Mouse (Mus musculus) monocyte, adult 5-6 weeks (primary cell): ENCODE measurements at regions not wholly inside any gene's neighbourhood (a gene's known extent, or its start where the extent isn't known, plus 50 kb on each side); places are given as distances from the start of the nearest gene placed in this dataset.

Source experiments
- ATAC-seq: fragments of 153-309, 156-312 bp; replicated peaks from 2 replicates; pipeline ENCODE4 v1.8.0; 2017; ENCODE audit warnings: mild to moderate bottlenecking; ENCODE audit not compliant: low TSS enrichment, insufficient number of reproducible peaks, severe bottlenecking, poor library complexity, low FRiP score

DNA sequence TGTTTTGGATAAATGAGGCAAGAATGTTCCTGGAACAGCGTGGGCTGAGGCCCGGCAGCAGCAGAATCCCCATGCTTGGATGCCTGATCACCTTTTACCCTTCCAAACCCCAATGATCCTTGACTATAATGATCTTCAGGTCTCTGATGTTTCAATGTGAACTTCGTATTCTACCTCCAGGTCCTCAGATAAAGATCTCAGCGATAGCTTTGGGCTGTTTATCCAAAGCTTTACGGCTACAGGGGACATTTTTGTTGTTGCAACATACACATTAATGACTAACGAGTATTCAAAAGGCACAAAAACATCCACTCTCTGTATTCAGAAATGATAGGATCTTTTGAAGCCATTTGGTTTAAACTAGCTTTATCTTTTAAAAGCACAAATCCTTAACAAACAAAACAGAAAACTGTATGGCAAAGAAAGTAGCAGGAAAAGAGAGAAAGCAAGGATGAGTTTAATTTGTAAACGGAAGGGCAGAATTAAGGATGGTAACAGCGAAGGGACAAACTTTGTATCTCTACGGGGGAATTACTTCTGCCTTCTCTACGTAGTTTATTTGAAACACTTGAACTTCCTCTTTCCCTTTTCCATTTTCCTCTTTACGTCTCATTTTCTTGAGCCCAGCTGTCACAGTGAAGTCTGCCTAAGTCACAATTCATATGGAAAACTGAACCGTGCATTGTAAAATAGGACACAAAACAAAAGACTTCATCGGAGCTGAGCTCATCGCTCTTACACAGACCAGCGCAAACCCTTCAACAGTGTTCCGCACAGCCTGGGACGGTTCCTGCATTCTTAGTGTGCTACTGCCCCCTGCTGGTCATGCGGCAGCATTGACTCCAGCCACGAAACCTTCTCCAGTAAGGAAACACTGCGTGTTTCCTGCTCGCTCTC is 145.4 kb upstream of the Ccdc54 start:
- ATAC-seq, result peak; percentile 77

DNA sequence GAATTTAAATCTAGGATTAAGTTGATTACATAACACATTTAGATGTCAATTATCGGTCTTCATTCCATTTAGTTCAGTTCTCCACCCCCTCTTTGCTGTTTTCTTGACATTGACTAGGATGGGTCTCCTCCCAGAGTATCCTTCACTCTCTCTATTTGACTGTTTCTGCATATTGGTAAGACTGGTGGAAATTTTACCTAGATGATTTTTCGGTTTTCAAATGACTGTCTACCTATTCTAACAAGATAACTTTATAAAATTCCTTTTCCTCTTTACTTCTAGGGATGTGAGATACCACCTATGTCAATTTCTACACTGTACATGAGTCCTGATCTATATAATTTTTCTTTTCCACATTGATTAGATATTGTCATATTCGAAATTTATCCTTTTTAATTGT is 142.4 kb upstream of the Ccdc54 start:
- no peak for ATAC-seq

DNA sequence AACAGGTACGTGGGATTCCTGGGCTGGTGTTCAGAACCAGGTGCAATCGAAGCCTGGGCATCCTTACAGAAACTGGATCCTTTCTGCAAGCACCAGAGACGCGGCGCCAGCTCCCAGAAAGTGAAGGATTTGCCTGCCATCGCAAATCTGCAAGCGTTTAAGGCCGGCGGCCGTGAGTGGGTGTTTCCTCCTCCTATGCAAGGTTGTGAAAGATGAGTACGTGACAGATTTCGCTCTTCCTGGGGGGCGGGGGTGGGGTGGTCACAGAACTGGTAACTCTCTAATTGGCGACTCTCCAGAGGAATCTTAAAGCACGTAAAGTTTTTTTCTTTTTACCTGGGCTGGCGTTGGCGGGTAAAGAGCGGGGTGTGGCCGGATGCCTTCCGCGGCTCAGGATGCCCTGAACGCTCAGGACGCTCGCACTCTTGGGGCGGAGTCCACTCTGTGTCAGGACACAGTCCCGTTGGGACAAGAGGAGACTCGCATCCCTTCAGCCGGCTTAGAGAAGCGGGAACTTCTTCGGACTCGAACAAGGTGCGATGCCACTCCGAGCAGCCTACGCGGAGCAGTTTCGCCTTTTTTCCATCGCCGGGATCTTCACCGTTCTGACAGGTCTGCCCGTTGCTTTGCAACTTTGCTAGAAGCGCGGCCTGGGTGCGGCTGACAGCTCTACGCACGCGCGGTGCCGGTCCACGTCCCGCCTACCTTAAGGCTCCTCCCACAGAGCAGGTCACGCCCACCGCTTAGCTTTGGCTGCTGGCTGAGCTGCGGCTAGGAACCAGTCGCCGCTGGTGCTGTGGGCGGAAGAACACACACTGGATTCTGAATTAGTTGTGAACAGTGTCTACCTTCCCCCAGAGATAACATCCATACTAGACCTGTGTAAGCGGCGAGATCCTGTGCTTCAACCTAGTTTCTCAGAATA is 141.4 kb upstream of the Ccdc54 start:
- ATAC-seq, result peak; percentile 93

DNA sequence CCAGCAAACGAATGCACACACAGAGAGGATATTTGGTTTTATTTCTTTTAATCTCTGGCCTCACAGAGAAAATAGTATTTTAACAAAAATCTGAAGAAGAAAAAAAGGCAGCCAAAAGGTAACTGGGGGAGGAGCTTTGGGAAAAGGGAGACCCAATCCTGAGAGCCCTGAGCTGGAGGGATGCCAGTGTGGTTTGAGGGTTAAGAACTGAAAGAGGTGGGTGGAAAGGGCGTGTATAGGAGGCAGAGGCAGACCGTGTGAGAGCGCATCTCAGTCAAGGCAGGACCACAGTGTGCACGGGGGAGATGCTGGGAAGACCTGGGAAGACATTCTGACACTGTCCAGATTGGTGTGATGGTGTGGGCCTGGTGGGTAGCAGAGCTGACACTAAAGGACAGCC is 138.4 kb upstream of the Ccdc54 start:
- ATAC-seq, result no peak

DNA sequence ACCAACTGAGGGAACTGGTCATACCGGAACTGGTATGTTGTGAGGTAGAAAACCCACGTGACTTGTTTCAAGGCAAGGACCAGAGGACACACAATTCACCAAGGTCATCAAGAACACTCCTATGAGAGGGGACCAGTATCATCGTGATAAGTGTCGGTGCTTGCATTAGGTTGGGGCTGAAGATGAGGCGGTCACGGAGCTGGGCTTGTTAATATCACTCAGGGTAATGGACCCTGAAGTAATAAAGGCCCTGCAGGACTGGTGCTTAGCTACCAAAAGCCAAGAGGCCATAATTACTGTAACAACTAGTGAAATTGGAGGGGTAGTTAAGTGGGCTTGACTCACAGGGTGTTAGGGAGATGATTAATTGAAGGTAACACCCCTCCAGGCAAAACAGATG is 132.2 kb upstream of the Ccdc54 start:
- no peak for ATAC-seq

DNA sequence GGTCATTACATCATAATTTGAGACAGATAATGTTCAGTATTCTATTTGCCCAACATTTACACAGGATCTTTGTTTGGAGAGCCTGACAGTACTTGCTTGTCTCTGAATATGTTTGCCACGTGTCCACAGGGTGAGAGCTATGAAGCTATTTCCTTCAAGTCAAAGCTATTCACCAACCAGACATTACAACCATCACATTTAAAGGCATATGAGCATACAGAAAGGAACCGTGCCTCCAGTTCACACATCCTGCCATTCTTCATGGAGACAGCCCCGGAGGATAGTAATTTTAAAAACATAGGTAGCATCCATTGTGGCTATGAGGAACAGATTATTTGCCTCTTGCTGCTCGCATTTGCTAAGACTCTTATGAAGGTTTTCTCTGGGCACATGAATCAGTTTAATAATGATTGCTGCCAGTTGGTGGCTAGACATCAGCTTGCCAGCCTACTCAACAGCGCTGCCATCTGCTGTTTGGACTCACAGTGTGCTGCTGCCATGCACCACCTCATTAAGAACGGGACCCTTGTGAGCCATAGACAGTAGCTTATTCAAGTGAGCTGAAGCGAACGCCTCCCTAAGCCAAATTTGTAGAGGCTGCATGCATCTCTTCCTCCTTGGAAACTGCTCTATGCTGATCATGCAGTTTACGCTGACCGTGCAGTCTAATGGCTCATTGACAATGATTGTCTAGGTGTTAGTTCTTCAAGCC is 126.5 kb upstream of the Ccdc54 start:
- ATAC-seq, result no peak

DNA sequence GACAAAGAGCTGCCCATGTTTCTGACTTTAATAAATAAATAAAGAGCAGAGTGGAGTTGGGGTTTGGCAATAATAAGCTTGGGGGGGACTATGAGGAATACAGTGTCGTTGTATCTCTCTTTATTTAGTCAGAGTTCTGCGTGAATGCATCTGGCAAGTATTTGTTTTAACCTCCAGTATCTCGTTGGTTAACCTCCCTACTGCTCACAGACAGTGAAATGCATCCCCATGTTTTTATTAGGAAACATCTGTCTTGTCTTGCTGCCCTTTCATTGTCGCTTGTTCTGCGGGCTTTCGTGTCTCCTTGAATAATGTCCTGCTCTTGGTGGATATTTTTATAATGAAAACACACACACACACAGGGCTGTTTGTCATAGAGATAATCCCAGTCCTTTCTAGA is 118.8 kb upstream of the Ccdc54 start:
- no peak for ATAC-seq

DNA sequence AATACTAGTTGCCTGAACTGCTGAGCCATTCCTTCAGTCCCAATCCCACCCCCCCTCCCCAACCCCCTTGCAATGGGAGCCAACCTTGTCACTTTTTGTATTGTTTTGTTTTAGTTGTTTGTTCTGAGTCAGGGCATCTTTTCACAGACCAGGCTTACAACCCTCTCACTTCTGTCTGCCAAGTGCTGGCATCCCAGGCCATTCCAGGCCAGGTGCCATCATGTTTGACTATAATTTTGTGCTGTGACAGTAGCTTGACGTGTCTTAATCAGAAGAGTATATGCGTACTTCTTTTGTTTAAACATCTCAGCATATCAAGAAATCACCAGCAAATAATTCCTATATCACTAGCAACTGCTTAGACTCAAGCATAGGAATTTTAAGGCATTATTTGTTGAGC is 117.0 kb upstream of the Ccdc54 start:
- no peak for ATAC-seq

DNA sequence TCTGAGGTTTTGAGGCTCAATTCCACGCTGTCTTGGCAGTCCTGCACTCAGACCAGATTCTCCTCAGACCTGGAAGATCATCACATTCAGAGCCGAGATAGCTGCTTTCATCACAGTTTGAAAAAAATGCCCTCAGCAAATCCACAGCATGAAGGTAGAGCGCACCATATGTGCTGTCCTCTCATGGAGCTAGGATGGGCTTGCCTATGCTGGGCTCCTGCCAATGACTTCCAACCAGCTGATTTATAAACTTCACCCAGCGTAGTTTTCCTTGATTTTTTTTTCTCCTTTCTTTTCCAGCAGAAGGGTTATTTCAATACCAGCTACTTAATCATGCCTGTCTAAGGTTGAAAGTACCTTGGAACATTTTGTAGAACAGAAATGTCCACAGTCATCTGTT is 115.0 kb upstream of the Ccdc54 start:
- no peak for ATAC-seq

DNA sequence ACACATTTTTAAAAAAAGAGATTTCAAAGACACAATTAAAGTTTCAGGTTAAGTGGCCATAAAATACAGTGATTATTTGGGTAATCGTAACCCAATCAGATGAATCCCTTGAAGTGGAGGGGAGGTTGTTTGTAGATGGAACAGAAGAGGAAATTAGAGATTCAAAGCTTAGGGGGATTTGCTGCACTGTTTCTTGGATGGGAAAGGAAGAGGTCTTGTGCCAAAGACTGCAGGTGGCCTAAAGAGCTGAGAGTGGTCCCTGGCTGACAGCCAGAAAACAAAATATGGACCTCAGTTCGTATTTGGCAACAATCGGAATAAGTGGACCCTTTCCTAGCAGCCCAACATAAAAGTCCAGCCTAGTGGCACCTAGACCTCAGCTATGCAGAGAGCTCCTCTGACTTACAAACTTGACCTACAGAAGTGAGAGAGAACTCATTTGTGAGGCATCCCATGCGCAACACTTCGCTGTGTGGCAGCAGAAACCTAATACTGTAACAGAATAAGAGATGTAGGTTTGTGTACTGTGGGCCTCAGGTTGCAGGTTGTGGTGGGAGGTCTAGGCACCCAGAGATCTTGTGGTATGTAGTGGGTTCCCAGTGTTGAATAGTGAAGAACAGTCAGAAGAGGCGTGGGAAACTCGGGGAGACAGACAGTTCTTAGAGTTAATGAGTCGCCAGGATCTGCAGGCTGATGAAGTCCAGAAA is 110.0 kb upstream of the Ccdc54 start:
- no peak for ATAC-seq

DNA sequence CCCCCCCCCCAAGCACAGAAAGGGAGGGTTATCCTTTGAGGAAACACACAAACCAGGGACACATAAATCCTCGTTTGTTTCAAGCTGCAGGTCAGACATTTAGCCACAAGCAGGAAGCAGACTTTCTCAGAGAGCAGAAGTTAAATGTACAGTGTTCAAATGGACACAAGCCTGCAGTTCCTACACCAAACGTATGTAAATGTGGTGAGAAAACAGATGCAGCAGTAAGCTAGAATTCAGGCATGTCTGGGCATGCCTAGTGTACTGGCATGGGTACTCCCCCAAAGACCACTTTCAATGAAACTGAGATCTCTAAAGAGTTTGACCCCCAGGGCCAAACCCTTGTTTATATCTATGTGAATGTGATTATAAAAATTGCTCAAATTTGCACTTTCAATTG is 109.2 kb upstream of the Ccdc54 start:
- ATAC-seq, result no peak

DNA sequence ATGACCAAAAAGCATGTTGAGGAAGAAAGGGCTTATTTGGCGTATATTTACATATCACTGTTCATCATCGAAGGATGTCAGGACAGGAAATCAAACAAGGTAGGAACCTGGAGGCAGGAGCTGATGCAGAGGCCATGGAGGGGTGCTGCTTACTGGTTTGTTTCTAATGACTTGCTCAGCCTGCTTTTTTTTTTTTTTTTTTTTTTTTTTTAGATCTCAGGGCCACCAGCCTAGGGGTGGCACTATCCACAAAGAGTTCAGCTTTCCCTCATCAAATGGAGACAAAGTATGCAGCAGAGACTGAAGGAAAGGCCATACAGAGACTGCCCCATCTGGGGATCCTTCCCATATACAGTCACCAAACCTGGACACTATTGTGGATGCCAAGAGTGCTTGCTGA is 106.8 kb upstream of the Ccdc54 start:
- no peak for ATAC-seq

DNA sequence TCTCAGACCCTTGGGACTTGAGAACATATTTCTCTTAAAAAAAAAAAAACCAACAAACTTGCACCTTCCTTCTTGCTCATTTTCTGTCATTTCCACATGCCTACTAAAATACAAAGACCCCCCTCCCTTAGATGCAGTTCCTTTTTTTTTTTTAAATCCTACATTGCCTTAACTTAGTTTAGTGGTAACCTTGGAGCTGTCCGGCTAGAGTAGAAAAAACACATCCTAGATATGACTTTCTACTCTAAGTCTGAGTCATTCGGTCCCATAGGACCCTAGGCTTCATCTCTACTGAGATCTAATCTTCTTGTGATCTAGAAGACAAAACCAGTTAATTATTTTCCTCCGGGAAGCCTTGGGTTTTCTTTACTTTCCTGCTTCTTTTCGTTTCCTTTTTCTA is 105.1 kb upstream of the Ccdc54 start:
- ATAC-seq, result no peak

DNA sequence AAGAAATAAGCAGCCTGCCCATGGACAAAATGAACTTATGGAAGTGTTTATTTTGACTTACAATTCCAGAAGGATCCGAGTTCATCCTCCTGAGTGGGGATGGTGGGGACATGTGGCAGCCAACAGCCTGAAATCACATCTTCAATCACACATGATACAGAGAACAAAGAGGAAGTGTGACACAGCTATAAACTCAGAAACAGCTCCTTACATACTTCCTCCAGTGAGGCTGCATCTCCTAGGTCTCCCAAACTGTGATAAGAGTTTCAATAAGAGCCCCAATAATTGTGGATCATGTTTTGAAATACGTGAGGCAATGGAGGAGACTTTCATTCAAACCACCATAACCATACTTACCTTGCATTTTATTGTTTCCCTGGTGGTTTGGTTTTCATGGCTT is 103.1 kb upstream of the Ccdc54 start:
- ATAC-seq, result no peak

DNA sequence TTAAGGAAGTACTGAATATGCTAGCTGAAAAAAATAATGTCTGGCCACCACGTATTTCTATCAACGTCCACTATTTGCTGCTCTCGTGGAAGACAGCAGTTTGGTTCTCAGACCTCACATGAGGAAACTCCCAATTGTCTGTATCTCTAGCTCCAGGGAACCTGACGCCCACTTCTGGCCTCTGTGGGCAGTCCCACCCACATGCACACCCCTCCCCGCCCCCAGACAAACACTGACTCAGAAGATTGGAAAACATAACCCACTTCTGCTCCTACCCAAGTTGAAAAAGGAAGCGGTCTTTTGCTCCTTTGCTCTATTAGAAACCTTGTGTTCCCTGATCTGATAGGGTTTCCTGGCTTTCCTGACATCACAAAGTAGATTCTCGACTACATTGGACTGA is 99.9 kb upstream of the Ccdc54 start:
- ATAC-seq, result no peak

DNA sequence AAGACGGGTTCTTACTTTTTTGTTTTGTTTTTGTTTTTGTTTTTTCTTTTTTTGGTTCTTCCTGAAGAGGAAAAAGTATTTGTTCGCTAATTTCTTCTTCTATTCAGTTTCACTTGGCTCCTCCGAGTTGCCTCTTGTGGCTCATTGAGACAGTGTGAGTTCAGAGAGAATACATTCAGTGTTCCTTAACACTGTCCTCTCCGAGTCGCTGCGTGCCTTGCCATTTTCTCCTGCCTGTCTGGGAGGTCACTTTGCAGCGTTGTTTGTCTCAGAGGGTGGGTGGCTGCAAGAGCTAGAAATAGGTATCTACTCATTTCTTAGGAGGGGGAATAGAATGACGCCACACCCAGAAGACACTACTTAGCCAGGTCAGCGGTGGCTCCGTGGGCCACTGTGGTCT is 98.6 kb upstream of the Ccdc54 start:
- no peak for ATAC-seq

DNA sequence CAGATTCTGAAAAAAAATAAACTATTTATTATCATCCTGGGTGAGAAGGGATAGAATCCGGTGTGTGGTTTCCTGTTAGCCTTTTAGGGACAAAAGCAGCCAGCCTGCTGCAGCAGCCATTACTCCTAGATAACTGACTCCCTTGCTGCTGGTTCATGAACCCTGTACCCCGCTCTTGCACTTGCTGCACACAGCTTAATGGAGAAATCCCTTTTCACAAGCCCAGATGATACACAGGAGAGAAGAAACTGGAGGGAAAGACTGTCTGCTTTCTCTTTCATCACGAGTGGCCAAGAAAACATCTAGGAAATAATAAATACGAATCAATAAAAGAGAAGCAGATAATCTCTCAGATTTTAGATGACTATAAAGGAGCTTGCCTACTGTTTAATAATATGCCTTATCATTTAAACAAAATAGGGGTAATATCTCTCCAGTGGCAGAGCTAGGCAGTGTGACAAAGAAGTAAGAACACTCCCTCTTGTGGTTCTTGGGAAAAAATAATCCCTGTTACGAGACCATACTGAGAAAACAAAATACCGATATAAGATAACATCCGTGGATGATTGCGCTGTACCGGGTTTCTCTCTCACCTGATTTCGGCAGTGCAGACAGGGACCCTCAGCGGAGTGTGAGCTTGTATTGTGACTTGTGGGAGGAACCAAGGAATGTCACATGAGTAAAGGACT is 98.0 kb upstream of the Ccdc54 start:
- no peak for ATAC-seq

DNA sequence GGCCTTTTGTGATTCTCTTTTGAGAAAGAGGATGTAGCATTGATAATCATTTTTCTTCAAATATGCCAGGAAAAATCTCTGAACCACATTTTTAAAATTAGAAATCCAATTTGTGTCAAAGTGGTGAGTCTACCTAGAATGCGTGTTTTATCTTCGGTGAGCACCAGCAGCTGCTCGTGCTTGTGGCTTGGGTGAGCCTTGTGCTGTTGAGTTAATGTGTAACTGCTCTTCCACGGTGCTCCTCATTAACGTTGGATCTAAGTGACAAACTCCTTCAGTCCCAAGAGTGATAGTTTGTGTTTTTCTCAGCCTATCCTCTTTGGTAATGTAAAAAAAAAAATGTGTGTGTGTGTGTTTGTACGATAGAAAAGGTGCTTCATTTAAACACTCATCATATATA is 88.7 kb upstream of the Ccdc54 start:
- no peak for ATAC-seq
